Mouse (Mus musculus) mesoderm, embryonic 11.5 days (tissue): Measurements from ENCODE around the gene Wnk4.

Experiments
- DNase-seq: peaks from one replicate; pipeline ENCODE4 v3.0.0-alpha.2; 2012; ENCODE audit warnings: low read depth, low spot score

Gene Wnk4

GRCm38 (mm10) chr11:101275309-101275708, 14.9 kb downstream of the Wnk4 start:
- no peak for DNase-seq

GRCm38 (mm10) chr11:101276319-101277070, 16.1 kb downstream of the Wnk4 start:
- no peak for DNase-seq

- DNase-seq: no peak
Measured at GRCm38 (mm10) chr11:101277381-101278222, 17.2 kb downstream of the Wnk4 start.

- peak; percentile 93 for DNase-seq
Measured at GRCm38 (mm10) chr11:101278223-101279192, 18.1 kb downstream of the Wnk4 start, which contains the start of the genes Cntd1 and Coa3. Cntd1 (plus strand) TSS chr11:101279012. Coa3 (minus strand) TSS chr11:101279114.

- DNase-seq: no peak
Measured at GRCm38 (mm10) chr11:101279193-101279569, 18.8 kb downstream of the Wnk4 start.

- DNase-seq: no peak
Measured at GRCm38 (mm10) chr11:101280837-101281236, 20.5 kb downstream of the Wnk4 start.

- DNase-seq: no peak
Measured at GRCm38 (mm10) chr11:101282896-101283295, 22.5 kb downstream of the Wnk4 start.

- DNase-seq: no peak
Measured at GRCm38 (mm10) chr11:101283805-101284204, 23.4 kb downstream of the Wnk4 start.

GRCm38 (mm10) chr11:101287306-101287705, 26.9 kb downstream of the Wnk4 start:
- no peak for DNase-seq

- DNase-seq: no peak
Measured at GRCm38 (mm10) chr11:101291231-101291630, 30.9 kb downstream of the Wnk4 start.

- no peak for DNase-seq
Measured at GRCm38 (mm10) chr11:101295191-101295590, 34.8 kb downstream of the Wnk4 start.

GRCm38 (mm10) chr11:101300881-101301280, 40.5 kb downstream of the Wnk4 start:
- no peak for DNase-seq

GRCm38 (mm10) chr11:101301299-101302003, 41.1 kb downstream of the Wnk4 start:
- DNase-seq: no peak

GRCm38 (mm10) chr11:101302004-101302798, 41.8 kb downstream of the Wnk4 start, which contains the start of gene Becn1:
Becn1 (minus strand) TSS chr11:101302286.
- DNase-seq: peak; percentile 97

GRCm38 (mm10) chr11:101307744-101308143, 47.4 kb downstream of the Wnk4 start:
- no peak for DNase-seq

GRCm38 (mm10) chr11:101311083-101311482, 50.7 kb downstream of the Wnk4 start:
- no peak for DNase-seq

GRCm38 (mm10) chr11:101312150-101312549, 51.8 kb downstream of the Wnk4 start:
- DNase-seq: no peak

GRCm38 (mm10) chr11:101314567-101314966, 54.2 kb downstream of the Wnk4 start:
- DNase-seq: no peak

- DNase-seq: no peak
Measured at GRCm38 (mm10) chr11:101315082-101315650, 54.8 kb downstream of the Wnk4 start.
